Mouse (Mus musculus): ENCODE results near the gene Grb2. TPM values are rescaled to one million over a fixed set of nuclear protein-coding genes. Genes with fewer than 3 reads are reported as not detected.
A peak's percentile ranks its signal among the peaks of the same experiment; 100 is the strongest.

The Grb2 gene
- polyA plus RNA-seq, 1 experiment from 2014 or later: 93.9 TPM

GRCm38 (mm10) chr11:115606733-115607132, 101.7 kb downstream of the Grb2 start:
- H3K27me3 ChIP-seq: no peaks in the 10 kb centered on the region
- 93% methylated on average over 18 of the region's 18 CpGs for WGBS
- ATAC-seq (ENCODE audit: insufficient number of reproducible peaks, low FRiP score, low TSS enrichment, low read depth): no peak

GRCm38 (mm10) chr11:115604304-115604696, 104.1 kb downstream of the Grb2 start:
- H3K9ac ChIP-seq: peak overlapping the region; percentile 99
- H3K27ac ChIP-seq: peak overlapping the region; percentile 92
- peaks cover 31% of the 10 kb centered on the region for H3K4me1 ChIP-seq
- no peaks in the 10 kb centered on the region for H3K9me3 ChIP-seq
- H3K4me2 ChIP-seq: peak overlapping the region; percentile 89
- H3K27me3 ChIP-seq: no peaks in the 10 kb centered on the region
- peaks cover 43% of the 10 kb centered on the region for H3K36me3 ChIP-seq
- peak overlapping the region; percentile 98 for H3K4me3 ChIP-seq
- under 1% methylated on average over 26 of the region's 26 CpGs for WGBS
- ATAC-seq (ENCODE audit: insufficient number of reproducible peaks, low FRiP score, low TSS enrichment, low read depth): peak; percentile 8; the same call in 1 of the 2 replicates

More at GRCm38 (mm10) chr11:115606733-115607132, 101.7 kb downstream of the Grb2 start:
- Histone ChIP-seq H3K4me3 (no peak overlapping the region), H3K4me1 (peaks cover 29% of the 10 kb centered on the region), H3K27ac (no peak overlapping the region), H3K9ac (no peak overlapping the region), H3K4me2 (no peak overlapping the region), H3K36me3 (peaks cover 46% of the 10 kb centered on the region), H3K9me3 (no peaks in the 10 kb centered on the region)

- Histone ChIP-seq H3K9me3 (no peaks in the 10 kb centered on the region), H3K36me3 (peaks cover 41% of the 10 kb centered on the region), H3K27me3 (no peaks in the 10 kb centered on the region), H3K27ac (peak within 1 kb of the TSS; percentile 92), H3K4me1 (peaks cover 31% of the 10 kb centered on the region), H3K9ac (peak within 1 kb of the TSS; percentile 99), H3K4me2 (peak within 1 kb of the TSS; percentile 89), H3K4me3 (peak within 1 kb of the TSS; percentile 98)
- ATAC-seq (ENCODE audit: insufficient number of reproducible peaks, low FRiP score, low TSS enrichment, low read depth): peak; percentile 96
- WGBS: under 1% methylated on average over 85 of the region's 93 CpGs
Observed at GRCm38 (mm10) chr11:115603476-115604303, 104.7 kb downstream of the Grb2 start, which contains the start of the genes Mrps7 and Gga3. Mrps7 (plus strand) TSS chr11:115603925. Gga3 (minus strand) TSS chr11:115604051.

GRCm38 (mm10) chr11:115603128-115603475, 105.3 kb downstream of the Grb2 start:
- Histone ChIP-seq H3K9me3 (no peaks in the 10 kb centered on the region), H3K9ac (peak overlapping the region; percentile 99), H3K4me3 (peak overlapping the region; percentile 98), H3K36me3 (peaks cover 40% of the 10 kb centered on the region), H3K27ac (peak overlapping the region; percentile 92), H3K27me3 (no peaks in the 10 kb centered on the region), H3K4me2 (peak overlapping the region; percentile 89), H3K4me1 (peaks cover 31% of the 10 kb centered on the region)
- no peak for ATAC-seq (ENCODE audit: insufficient number of reproducible peaks, low FRiP score, low TSS enrichment, low read depth)
- WGBS: 3% methylated on average over 15 of the region's 15 CpGs

GRCm38 (mm10) chr11:115601174-115601573, 107.2 kb downstream of the Grb2 start:
- H3K27me3 ChIP-seq: no peaks in the 10 kb centered on the region
- H3K4me2 ChIP-seq: no peak overlapping the region
- H3K27ac ChIP-seq: no peak overlapping the region
- peaks cover 31% of the 10 kb centered on the region for H3K4me1 ChIP-seq
- ATAC-seq (ENCODE audit: insufficient number of reproducible peaks, low FRiP score, low TSS enrichment, low read depth): no peak
- peaks cover 37% of the 10 kb centered on the region for H3K36me3 ChIP-seq
- no peaks in the 10 kb centered on the region for H3K9me3 ChIP-seq
- H3K9ac ChIP-seq: no peak overlapping the region
- WGBS: 82% methylated on average over 4 of the region's 4 CpGs
- H3K4me3 ChIP-seq: no peak overlapping the region

GRCm38 (mm10) chr11:115600743-115601142, 107.7 kb downstream of the Grb2 start:
- Histone ChIP-seq H3K9me3 (no peaks in the 10 kb centered on the region), H3K36me3 (peaks cover 36% of the 10 kb centered on the region), H3K27ac (no peak overlapping the region), H3K4me1 (peaks cover 29% of the 10 kb centered on the region), H3K9ac (no peak overlapping the region), H3K4me2 (no peak overlapping the region), H3K27me3 (no peaks in the 10 kb centered on the region), H3K4me3 (no peak overlapping the region)
- no peak for ATAC-seq (ENCODE audit: insufficient number of reproducible peaks, low FRiP score, low TSS enrichment, low read depth)
- WGBS: 96% methylated on average over 14 of the region's 15 CpGs

GRCm38 (mm10) chr11:115599722-115600121, 108.7 kb downstream of the Grb2 start:
- Histone ChIP-seq H3K27me3 (no peaks in the 10 kb centered on the region), H3K9me3 (no peaks in the 10 kb centered on the region), H3K36me3 (peaks cover 38% of the 10 kb centered on the region), H3K4me3 (no peak overlapping the region), H3K4me1 (peaks cover 20% of the 10 kb centered on the region), H3K4me2 (no peak overlapping the region), H3K9ac (no peak overlapping the region), H3K27ac (no peak overlapping the region)
- WGBS: 91% methylated on average over 7 of the region's 7 CpGs
- ATAC-seq (ENCODE audit: insufficient number of reproducible peaks, low FRiP score, low TSS enrichment, low read depth): no peak

- Histone ChIP-seq H3K36me3 (peaks cover 52% of the 10 kb centered on the region), H3K4me1 (peaks cover 17% of the 10 kb centered on the region), H3K27me3 (no peaks in the 10 kb centered on the region), H3K9ac (no peak overlapping the region), H3K27ac (no peak overlapping the region), H3K4me3 (no peak overlapping the region), H3K4me2 (no peak overlapping the region), H3K9me3 (no peaks in the 10 kb centered on the region)
- WGBS: 92% methylated on average over 4 of the region's 4 CpGs
- no peak for ATAC-seq (ENCODE audit: insufficient number of reproducible peaks, low FRiP score, low TSS enrichment, low read depth)
Observed at GRCm38 (mm10) chr11:115598309-115598708, 110.1 kb downstream of the Grb2 start.

GRCm38 (mm10) chr11:115595209-115595608, 113.2 kb downstream of the Grb2 start:
- H3K27ac ChIP-seq: no peak overlapping the region
- peaks cover 3% of the 10 kb centered on the region; the same call in 1 of the 2 replicates for H3K4me1 ChIP-seq
- no peak overlapping the region for H3K4me3 ChIP-seq
- no peak for ATAC-seq (ENCODE audit: insufficient number of reproducible peaks, low FRiP score, low TSS enrichment, low read depth)
- peaks cover 77% of the 10 kb centered on the region for H3K36me3 ChIP-seq
- no peak overlapping the region for H3K4me2 ChIP-seq
- no peak overlapping the region for H3K9ac ChIP-seq
- WGBS: 99% methylated on average over 3 of the region's 3 CpGs
- no peaks in the 10 kb centered on the region for H3K9me3 ChIP-seq
- no peaks in the 10 kb centered on the region for H3K27me3 ChIP-seq

Other genes with a start within 250 kb of the Grb2 start
- gene Slc16a5, start 246.1 kb downstream of the Grb2 start, polyA plus RNA-seq (2015; fragmentation: Nextera tagmentation; extraction: Ambion mirVana): not detected in 2 replicates
- 7.2 and 7.8 TPM in 2 replicates for gene Armc7, start 232.9 kb downstream of the Grb2 start, polyA plus RNA-seq (2015; fragmentation: Nextera tagmentation; extraction: Ambion mirVana)
- gene Nt5c, start 216.7 kb downstream of the Grb2 start, polyA plus RNA-seq (2015; fragmentation: Nextera tagmentation; extraction: Ambion mirVana): 81.6 and 82.1 TPM in 2 replicates
- gene Jpt1, start 194.2 kb downstream of the Grb2 start, polyA plus RNA-seq (2015; fragmentation: Nextera tagmentation; extraction: Ambion mirVana): 495 and 589 TPM in 2 replicates
- gene Sumo2, start 172.3 kb downstream of the Grb2 start, polyA plus RNA-seq (2015; fragmentation: Nextera tagmentation; extraction: Ambion mirVana): 765 and 837 TPM in 2 replicates
- 140 and 146 TPM in 2 replicates for gene Nup85, start 144.2 kb downstream of the Grb2 start, polyA plus RNA-seq (2015; fragmentation: Nextera tagmentation; extraction: Ambion mirVana)
- gene Mrps7, start 104.7 kb downstream of the Grb2 start, polyA plus RNA-seq (2015; fragmentation: Nextera tagmentation; extraction: Ambion mirVana): 88.2 and 90.9 TPM in 2 replicates
- gene Gga3, start 104.5 kb downstream of the Grb2 start, polyA plus RNA-seq (2015; fragmentation: Nextera tagmentation; extraction: Ambion mirVana): 17.5 and 18.0 TPM in 2 replicates
- gene Mif4gd, start 95.6 kb downstream of the Grb2 start, polyA plus RNA-seq (2015; fragmentation: Nextera tagmentation; extraction: Ambion mirVana): 27.6 and 29.1 TPM in 2 replicates
- 24.0 and 24.7 TPM in 2 replicates for gene Slc25a19, start 80.3 kb downstream of the Grb2 start, polyA plus RNA-seq (2015; fragmentation: Nextera tagmentation; extraction: Ambion mirVana)
- gene Tmem94, start 56.8 kb upstream of the Grb2 start, polyA plus RNA-seq (2015; fragmentation: Nextera tagmentation; extraction: Ambion mirVana): 23.6 and 28.1 TPM in 2 replicates
- gene Caskin2, start 105.0 kb upstream of the Grb2 start, polyA plus RNA-seq (2015; fragmentation: Nextera tagmentation; extraction: Ambion mirVana): 16.5 and 17.9 TPM in 2 replicates
- 29.5 and 31.3 TPM in 2 replicates for gene Tsen54, start 106.1 kb upstream of the Grb2 start, polyA plus RNA-seq (2015; fragmentation: Nextera tagmentation; extraction: Ambion mirVana)
- 22.4 and 23.1 TPM in 2 replicates for gene Llgl2, start 115.5 kb upstream of the Grb2 start, polyA plus RNA-seq (2015; fragmentation: Nextera tagmentation; extraction: Ambion mirVana)
- gene Myo15b, start 149.8 kb upstream of the Grb2 start, polyA plus RNA-seq (2015; fragmentation: Nextera tagmentation; extraction: Ambion mirVana): 0.47 TPM in 2 replicates
- gene Smim5, start 191.4 kb upstream of the Grb2 start, polyA plus RNA-seq (2015; fragmentation: Nextera tagmentation; extraction: Ambion mirVana): 19.6 and 27.4 TPM in 2 replicates
- gene Smim6, start 203.4 kb upstream of the Grb2 start, polyA plus RNA-seq (2015; fragmentation: Nextera tagmentation; extraction: Ambion mirVana): 1.0 and 1.7 TPM in 2 replicates
- gene Sap30bp, start 224.7 kb upstream of the Grb2 start, polyA plus RNA-seq (2015; fragmentation: Nextera tagmentation; extraction: Ambion mirVana): 31.3 and 36.1 TPM in 2 replicates
- 17.0 and 17.6 TPM in 2 replicates for gene Recql5, start 224.9 kb upstream of the Grb2 start, polyA plus RNA-seq (2015; fragmentation: Nextera tagmentation; extraction: Ambion mirVana)

Data from limb, embryonic 15.5 days (tissue).